Mouse (Mus musculus): Measurements from ENCODE around the gene Tmem206.
A peak's percentile ranks its signal among the peaks of the same experiment; 100 is the strongest.

Tmem206 gene

DNA sequence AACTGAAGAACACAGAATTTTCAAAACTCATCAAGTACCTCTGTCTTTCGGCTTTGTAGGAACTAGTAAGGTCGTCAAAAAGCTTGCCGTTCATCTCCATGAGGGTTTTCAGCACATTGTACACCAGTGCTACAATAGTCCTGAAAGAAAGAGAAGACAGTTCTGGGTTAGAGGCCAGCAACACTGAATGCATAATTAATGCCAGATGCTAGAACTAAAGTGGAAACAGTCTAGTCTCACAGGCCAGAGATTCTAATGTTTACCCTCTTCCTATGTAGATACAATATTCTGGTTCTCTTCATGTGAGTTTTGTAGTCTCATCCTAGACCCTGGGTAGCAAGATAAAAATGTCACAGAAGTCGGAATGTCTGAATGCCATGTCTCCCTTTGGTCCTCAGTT is 28.1 kb downstream of the Tmem206 start:
- no peak for DNase-seq

DNA sequence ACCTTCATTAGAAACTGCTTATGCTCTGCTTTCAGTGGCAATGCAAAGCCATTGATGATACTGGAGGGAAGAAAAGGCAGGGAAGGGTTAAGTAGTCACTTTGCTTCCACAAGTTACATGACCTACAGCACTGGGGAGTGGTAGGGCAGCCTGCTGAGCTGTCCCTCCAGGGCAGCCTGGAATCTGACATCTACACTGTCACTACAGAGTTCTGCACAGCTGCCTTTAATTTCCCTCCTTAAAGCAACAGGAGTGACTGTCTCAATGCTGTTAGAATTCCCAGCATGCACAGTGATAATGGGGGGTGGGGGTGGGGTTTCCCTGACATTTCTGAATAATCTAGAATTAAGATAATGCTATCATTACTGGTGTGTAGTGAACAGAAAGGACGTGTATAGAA is 31.2 kb downstream of the Tmem206 start:
- DNase-seq: peak; percentile 11

DNA sequence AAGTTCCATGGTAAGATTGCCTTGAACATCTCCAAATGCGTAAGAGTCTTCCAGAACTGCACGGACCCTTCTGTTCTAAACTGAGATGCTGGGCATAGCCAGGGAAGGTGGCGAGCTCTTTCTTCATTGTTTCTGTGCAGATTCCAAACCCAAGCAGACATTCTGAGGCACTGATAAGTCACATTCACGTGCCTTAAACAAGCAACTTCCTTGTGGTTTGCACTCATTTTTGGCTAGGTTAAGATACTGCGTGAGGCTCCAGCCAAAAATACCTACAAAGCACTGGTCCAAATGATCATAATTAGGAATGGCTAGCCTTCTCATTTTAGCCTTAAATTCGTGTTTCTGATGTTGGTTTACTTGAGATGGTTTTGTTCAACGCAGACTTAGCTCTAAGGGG is 33.8 kb downstream of the Tmem206 start:
- peak; percentile 19 for DNase-seq

DNA sequence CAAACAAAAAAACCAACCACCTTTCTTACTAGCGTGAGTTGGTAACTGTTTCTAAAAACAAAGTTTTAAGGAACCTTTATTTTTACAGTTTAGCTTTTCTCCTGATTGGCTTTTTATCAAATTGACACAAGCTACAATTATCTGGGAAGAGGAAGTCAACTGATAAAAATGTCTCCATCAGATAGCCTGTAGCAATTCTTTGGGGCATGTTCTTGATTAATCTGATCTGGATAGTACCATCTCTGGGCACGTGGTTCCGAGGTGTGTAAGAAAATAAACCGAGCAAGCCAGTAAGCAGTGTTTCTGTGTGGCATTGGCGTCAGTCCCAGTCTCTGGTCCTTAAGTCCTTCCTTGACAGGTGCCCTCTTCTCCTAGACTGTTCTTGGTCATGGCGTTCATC is 36.7 kb downstream of the Tmem206 start:
- no peak for DNase-seq

DNA sequence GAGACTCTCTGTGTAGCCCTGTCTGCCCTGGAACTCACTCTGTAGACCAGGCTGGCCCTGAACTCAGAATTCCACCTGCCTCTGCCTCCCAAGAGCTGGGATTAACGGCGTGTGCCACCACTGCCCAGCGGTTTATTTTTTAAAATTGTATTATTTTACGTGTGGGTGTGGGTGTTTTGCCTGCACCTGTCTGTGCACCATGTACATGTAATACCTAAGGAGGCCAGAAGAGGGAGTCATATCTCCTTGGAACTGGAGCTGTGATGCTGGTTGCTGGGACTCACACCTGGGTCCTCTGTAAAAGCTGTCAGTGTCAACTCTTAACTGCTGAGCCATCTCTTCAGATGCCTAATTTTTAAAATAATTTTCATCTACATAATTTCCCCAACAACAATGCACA is 38.8 kb downstream of the Tmem206 start:
- DNase-seq: peak; percentile 89

DNA sequence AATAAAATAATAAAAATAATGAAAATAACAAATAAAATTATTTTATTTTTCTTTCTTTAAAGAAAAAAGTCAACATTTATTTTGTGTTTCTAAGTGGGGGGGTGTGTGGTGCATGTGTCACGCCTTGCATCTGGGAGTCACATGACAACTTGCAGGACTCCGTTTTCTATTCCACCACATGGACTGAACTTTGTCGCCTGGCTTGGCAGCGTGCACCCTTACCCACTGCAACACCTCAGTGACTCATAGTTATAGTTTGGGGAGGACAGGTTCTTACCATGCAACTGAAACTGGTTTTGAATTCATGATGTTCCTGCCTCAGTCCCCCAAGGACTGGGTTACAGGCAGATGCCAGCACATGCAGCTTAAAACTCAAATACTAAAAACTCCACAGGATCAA is 42.5 kb downstream of the Tmem206 start:
- DNase-seq: peak; percentile 87

DNA sequence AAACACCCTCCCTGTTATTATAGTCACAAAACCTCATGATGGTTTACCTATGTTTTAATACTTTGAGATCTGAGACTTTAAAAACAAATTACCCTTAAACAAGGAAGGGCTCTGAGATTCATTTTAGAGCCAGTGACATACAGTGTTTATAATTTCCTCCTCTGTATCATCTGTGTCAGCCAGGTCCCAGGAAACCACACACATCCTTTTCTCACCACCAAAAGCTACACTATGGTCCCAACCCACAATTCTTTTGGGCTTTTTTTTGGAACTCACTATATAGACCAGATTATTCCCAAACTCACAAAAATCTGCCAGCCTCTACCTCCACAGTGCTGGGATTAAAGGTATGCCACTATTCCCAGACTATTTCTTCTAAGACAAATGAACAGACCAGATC is 43.4 kb downstream of the Tmem206 start:
- peak; percentile 31 for DNase-seq

DNA sequence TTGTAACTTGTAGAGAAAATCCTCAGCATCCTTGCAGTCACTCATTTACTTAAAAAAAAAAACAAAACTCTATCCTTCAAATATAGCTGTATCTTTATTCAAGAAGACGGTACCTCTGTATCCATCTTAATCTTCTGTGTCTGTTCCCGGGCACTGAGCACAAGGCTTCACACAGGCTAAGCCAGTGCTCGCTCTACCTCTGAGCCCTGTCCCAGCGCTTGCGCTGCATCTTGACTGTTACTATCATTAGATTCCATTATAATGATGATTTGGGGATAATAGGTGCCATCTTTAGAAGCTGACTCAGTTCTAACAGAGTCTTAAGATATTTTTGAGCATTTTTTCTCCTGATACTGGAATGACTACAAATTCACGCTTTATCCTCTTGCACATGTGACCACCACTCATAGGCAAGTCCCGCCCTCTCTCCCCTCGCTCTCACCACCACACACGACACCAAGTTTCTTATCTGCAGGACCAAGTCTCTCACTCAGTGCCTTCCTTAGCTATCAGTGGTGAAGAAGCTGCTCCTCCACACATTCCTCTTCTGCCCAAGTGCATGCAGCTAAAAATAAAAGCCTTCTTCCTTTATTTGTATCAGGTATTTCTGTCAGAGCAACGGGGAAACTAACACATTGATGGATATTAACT is 49.4 kb downstream of the Tmem206 start:
- no peak for DNase-seq

DNA sequence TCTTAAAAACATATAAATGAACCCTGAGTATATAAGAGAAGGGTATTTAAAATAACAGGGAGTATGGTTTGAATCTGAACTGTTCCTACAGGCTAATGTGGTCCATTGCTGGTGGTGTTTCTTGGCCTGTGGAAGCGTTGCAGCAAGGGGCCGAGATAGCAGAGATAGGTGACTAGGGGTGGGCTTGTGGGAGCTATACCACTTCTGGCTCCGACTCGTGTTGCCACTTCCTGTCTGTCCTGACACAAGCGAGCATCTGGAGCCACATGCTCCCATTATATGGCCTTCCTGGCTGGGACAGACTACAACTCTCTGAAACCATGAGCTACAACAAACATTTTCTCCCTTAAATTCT is 49.9 kb downstream of the Tmem206 start:
- no peak for DNase-seq

DNA sequence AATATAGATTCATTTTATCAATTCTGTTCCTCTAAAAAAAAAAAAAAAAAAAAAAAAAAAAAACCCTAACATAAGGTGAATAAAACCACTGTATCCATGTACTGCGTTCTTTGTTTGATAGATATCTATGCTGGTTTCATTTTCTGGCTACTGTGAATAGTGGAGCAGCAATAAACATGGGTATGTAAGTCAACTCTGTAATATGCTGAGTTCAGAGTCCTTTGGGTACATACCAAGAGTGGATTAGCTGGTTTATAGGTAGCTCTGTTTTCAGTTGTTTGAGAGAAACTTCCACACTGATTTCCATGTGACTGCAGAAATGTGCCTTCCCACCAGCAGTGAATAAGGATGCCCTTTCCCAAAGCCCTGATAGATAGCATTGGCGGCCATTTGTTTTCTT is 52.4 kb downstream of the Tmem206 start:
- DNase-seq: no peak

DNA sequence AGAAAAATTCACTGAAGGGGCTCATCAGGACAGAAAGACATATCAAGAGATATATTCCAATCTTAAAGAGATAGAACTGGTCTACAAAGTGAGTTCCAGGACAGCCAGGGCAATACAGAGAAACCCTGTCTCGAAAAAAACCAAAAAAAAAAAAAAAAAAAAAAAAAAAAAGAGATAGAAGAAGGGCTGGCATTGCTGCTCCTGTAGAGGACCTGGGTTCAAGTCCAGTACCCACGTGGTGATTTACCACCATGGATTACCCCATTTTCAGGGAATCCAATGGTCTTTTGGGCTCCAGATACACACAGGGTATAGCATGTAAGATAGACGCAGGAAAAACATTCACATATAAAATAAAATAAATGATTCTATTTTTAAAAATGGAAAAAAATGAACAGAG is 55.1 kb downstream of the Tmem206 start:
- DNase-seq: peak; percentile 64

DNA sequence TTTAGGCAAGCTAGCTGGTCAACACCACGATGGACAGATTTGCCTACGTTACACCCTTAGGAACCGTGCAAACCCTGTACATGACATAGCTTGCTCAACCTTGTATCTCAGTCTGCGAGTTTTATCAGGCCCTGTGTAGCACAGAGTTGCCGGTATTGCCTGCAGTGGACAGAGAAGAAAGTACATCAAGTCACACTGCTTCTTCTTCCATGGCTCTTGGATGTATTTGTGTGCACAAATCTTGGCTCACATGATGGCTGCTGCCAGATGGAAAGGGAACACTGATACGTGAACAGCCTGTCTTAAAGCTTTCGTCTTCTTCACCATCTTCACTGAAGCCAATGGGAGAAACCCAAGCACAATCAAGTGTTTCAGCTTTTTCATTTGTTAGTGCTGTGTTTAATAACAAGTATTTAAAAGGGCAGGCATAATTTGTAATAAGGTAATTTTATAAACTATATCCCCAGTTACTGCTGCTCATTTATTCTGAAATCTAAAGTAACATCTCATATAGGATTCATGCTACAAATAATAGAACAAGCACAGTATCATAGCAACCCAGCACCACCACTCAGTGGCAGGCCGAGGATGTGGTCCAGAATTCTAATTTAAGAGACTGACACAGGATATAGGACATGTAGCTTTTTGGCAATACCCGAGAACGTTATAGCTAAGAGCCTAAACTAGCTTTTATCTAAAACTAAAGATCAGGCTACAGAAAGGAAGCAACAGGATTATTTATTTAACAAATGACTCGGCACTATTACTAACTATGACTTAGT is 56.4 kb downstream of the Tmem206 start:
- peak; percentile 79 for DNase-seq

DNA sequence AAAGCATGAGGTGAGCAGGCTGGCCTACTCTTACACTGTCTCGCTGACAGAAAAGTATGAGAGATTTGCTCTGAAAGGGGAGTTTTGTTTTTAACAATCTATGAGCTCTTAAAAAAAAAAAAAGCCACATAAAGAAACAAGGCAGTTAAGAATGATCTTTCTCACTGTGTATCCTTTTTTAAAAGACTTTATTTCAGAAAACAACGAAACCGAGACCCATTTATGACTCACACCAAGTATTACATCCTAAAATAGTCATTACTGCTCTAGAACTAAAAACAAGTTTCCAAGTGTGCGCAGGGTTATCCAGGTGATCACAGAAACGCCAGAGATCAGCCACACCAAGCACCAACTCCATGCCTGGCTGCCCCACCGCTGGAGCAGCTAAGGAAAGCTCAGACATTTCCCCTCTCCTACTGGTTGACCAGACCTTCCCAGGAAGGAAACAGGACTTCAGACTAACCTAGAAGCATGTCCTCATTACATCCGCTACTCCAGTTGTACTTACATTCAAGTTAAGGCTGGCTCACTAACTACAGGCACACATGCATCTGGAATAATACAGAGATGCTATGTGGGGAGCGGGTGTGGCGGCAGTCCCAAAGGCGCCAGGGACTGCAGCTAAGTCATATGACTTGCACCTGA is 59.2 kb downstream of the Tmem206 start:
- DNase-seq: peak; percentile 91

DNA sequence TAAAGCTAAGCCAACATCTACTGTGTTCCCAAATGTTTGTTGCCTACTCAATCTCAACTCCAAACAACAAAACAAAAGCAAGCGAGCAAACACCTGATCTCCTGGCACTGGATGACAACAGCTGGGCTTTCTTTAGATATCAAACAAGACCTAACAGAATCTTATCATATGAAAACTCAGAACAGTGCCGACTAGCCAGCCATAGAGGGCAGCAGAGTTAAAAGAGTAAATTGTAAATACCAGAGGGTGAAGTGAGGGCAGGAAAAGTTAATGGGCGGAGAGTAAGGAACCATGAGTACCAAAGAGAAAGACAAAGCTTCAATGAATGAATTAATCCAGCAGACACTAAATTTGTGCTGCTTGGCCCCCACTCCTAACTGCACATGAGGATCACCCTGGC is 65.6 kb downstream of the Tmem206 start:
- peak; percentile 94 for DNase-seq

DNA sequence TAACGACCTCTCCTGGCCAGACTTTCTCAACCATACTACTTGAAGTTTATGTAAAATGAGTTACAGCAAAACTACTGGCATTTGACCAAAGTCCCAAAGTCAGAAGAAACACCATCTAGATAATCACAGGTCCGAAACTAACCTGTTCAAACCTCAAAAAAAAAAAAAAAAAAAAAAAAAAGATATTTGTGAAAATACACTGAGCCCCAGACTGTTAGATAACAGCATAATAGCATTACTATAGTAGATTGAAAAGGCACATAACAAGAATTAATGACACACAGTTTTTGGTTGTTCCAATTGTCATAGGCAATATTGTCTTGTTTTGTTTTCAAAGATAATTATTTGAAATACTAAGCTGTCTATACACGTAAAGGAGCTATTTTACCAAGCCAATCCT is 67.8 kb downstream of the Tmem206 start:
- DNase-seq: no peak

DNA sequence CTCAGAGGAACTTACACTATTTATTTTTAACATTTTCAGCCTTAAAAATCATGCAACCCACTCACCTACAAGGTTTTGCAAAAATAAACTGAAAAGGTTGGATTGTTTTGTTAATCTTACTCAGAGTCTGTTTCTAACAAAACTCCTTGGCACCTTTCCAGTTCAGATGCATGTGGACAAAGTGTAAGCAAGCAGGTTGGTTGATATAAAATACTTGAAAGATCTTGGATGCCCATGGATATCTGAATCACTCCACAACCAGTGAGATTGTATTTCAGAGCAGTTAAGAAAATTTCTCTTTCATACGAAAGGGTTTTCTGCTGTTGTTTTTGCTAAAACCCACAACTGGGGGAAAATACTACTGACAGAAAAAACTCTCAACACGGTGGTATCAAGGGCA is 68.4 kb downstream of the Tmem206 start:
- DNase-seq: peak; percentile 80

DNA sequence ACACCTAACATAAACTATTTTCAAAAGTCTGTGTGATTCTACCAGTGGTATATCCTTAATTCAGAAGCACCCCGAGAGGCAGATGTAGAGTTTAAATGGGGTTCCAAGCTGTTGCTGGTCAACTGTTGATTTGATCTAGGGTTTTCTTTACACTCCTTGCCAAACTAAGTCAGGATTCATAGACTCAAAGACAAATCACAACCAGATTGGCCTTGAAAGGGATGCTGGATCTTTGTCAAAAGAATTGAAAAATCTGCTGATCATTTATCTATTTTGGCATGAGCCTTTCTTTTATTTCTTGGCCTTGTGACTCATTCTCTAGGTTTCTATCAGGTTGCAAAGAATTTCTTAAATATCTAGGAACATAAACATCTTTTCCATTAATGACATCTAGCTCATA is 69.5 kb downstream of the Tmem206 start:
- DNase-seq: peak; percentile 28

DNA sequence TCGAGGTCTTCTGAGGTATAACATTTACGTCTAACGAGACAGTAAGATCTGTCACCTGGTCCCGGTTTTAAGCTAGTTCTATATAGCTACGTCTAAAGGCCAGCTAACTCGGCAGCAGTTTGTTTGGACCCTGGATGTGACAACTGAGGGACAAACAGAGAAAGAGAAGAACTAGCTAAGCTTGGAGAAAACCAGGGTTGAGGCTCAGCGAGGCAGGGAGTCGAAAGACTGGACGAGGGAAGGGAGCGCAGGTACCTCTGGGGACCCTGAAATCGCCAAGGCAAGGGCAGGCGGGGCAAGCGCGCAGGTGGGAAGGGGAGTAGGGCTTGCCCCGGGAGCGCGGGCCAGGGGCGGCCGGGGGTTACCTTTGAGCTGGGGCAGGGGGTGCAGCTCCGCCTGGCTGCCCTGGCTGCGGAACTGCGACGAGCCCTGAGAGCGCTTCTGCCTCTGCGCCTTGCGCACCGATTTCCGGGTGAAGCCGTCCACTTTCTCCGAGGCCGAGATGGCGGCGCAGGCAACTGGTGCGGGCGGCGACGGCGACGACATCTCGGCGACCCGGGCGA is 70.2 kb downstream of the Tmem206 start:
- DNase-seq: peak; percentile 97

DNA sequence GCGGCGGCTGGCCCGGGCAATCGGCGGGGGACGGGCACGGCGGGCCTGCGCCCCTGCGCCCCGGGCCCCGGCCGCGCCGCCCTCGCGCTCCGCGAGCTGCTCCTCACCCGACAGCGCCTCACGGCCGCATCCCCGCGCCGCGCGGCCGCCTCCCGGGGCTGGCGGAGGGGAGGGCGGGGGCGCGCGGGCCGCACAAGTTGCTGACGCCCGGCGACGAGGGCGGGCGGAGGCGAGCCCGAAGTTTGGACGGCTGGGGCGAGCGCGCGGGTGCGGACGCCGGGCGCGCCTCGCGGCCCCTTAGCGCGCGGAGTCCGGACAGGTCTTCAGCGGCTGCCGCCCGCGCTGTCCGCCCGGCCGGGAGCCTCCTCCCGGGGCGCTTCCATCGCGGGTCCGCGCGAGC is 70.7 kb downstream of the Tmem206 start:
- peak; percentile 98 for DNase-seq

DNA sequence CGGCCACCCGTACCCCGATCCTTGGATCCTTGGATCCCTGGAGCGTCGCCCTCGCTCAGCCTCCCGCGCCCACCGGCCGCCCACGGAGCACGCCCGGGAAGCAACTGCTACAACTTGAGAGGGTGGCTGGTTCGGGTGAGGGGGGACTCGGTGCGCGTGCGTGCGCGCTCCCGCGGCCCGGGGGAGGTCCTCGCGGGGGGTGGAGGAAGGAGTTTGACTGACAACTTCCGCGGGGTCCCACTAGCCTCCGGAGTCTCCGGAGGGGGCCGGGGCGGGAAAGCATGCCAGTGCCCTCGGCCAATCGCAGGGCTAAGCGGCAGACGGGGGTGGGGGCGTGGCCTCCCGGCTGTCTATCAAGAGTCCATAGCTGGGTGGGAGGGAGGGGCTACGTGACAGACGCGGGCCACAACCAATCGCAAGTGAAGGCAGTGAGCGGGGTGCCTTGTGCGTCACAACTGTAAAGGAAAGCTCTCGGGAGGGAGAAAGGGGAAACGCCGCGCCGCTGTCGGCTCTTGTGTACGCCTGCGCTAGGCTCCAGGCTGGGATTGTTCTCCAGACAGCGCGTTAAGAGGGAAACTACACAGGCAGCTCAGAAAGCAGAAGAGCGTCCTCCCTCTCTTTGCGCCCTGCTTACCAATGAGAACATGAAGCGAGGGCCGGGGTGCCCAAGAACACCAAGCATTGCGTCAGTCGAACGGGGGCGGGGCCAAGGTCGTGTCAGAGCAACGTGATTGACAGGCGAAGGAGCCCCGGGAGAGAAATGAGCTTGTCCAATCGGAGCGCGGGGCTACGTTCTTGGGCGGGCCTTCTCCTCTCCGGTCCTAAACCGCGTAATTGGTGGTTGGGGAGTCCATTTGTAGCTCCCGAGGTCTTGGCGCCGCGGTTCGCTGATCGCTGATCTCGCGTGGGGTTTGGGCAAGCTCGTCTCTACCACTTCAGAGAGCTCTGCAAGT is 71.5 kb downstream of the Tmem206 start:
- peak; percentile 100 for DNase-seq

Data from heart, adult 11 months (tissue).